Mouse (Mus musculus) cortical plate, adult 2 months (tissue): ENCODE data around the gene Zbtb7a.

ENCODE experiments used
- CTCF ChIP-seq: fragments of 200-500 bp; IDR thresholded peaks from 2 replicates; pipeline ENCODE4 v1.5.1; 2011; ENCODE audit warnings: mild to moderate bottlenecking, control low read depth, low read length; ENCODE audit not compliant: insufficient read depth; ENCODE audit errors: extremely low read depth
- POLR2A ChIP-seq: fragments of 200-500 bp; IDR thresholded peaks from 2 replicates; pipeline ENCODE4 v1.6.1; 2011; ENCODE audit warnings: mild to moderate bottlenecking, low read length, control low read depth; ENCODE audit not compliant: insufficient read depth; ENCODE audit errors: extremely low read depth

GRCm38 (mm10) chr10:81139529-81139846 lies 4.5 kb downstream of the Zbtb7a start:
- no peak for TF ChIP-seq CTCF
- TF ChIP-seq POLR2A, result no peak
